Mouse (Mus musculus): ENCODE results near the gene Ltb4r2.

Gene Ltb4r2

DNA sequence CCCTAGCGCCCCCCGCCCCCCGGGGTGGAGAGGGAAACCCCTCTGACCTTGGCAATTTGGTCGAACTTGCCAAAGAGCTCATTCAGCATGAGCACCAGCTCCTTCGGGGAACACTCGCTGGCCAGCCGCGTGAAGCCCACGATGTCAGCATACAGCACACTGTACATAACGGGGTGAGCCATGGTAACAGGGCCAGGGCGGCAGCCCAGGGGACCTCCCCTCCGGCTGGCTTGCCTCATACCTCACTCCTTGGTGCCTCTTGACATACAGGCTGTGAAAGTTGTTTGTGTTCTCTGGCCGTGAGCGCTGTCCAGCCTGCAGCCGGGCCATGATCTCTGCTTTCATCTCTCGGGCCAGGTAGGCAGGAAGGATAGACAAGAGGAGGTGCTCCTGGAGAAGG, 18.4 kb downstream of the Ltb4r2 start:
- in situ Hi-C loops (cut with MboI; ENCODE audit: low sequenced_read_pairs), result no loop called here

DNA sequence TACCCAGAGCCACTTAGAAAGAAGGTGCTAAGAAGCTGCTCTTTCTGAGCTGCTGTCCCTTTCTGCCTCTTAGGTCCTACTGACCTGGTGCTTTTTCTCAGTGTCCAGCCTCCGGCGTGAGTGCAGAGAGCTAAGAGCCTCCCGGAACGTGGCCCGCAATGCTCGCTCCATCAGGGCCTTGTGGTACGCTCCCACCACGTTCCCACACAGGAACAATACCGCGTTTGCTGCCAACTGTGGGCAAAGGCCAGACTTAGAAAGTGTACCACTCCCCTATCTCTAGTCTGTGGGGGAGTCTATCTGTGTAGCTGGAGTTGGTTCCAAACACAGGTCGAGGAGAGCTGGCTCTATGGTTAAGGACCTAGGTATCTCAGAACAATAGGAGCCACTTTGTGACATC, 19.5 kb downstream of the Ltb4r2 start:
- in situ Hi-C loops (cut with MboI; ENCODE audit: low sequenced_read_pairs), result no loop called here

DNA sequence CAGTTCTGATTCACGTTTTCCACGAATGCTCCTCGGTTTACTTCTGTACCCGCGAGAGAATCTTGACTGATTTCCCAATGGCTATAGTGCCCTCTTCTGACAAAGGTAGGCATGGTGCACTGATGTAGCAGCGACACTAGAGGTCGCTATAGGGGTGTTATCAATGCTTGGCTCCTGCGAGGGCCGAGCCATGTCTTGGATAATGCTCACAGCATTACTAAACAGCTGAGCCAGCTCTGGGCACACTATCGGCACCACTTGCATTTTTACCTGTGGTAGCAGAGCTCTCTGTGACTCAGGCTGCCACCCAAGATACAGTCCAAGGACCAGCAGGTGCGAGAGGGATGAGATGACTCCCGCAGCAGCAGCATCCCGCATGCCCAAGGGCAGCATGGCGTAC, 20.1 kb downstream of the Ltb4r2 start:
- in situ Hi-C loops (cut with MboI; ENCODE audit: low sequenced_read_pairs), result no loop called here

DNA sequence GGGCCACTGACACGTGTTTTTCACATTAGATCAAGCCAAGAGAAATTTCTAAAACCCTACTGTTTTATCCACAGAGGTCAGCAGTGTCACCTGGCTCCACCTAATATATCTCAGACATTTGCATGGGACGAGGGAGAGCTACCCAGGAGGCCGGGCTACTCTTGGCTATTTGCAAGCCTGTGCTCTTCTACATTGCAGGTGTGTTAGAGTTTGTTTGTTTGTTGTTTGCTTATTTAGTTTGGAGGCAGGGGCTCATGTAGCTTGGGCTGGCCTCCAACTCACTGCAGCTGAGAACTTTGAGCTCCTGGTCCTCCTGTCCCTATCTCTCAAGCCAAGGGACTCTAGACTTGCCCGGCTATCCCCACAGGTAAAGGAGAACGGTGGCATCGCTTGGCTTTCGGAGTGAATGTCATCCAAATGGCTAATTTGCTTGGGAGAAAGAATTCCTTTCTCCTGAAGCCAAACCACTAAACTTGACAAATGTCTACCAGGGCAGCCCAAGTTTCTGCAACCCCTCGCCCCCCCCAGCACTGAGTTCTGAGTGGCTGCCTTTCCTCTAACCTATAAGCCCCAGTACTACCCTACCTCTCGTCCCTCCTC, 21.2 kb downstream of the Ltb4r2 start:
- in situ Hi-C loops (cut with MboI; ENCODE audit: low sequenced_read_pairs), result no loop called here

GRCm38 (mm10) chr14:55783171-55783957, 22.1 kb downstream of the Ltb4r2 start:
- in situ Hi-C loops (cut with MboI; ENCODE audit: low sequenced_read_pairs), result no loop called here

DNA sequence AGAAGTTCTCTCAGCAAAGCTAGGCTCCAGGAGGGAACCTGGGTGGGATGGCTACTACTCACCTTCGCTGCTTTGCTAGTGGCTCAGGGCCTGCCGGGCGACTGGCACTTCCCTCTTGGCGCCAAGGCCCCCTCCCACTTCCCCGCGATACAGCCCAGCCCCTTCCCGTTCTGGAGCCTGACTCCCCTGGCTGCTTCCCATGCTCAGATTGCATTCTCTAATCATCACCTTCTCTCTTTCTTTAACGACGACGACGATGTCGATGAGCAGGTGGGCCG, 22.7 kb downstream of the Ltb4r2 start, which contains the start of gene Adcy4:
Gene Adcy4, minus strand, starts transcription at position 138 of the 278 bp plus-strand sequence.
- in situ Hi-C loops (cut with MboI; ENCODE audit: low sequenced_read_pairs), result no loop called here

- in situ Hi-C loops (cut with MboI; ENCODE audit: low sequenced_read_pairs), result no loop called here
Measured at GRCm38 (mm10) chr14:55785195-55785594, 24.0 kb downstream of the Ltb4r2 start.

DNA sequence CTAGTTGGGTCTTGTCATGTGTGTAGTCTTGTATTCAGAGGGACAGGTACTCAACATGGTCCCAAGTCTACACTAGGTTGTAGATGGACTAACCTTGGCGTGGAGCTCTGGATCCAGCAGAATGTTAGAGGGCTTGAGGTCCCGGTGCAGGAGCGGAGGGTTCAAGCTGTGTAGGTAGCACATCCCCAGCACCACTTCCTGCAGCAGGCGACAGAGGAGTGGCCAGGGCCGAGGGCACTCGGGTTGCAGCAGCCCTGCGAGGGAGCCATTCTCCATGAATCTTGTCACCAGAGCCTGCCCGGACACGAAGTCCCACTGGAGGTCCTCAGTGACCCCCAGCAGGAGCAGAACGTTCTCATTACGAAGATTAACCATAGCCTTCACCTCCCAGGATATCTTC, 26.5 kb downstream of the Ltb4r2 start:
- in situ Hi-C loops (cut with MboI; ENCODE audit: low sequenced_read_pairs), result no loop called here

DNA sequence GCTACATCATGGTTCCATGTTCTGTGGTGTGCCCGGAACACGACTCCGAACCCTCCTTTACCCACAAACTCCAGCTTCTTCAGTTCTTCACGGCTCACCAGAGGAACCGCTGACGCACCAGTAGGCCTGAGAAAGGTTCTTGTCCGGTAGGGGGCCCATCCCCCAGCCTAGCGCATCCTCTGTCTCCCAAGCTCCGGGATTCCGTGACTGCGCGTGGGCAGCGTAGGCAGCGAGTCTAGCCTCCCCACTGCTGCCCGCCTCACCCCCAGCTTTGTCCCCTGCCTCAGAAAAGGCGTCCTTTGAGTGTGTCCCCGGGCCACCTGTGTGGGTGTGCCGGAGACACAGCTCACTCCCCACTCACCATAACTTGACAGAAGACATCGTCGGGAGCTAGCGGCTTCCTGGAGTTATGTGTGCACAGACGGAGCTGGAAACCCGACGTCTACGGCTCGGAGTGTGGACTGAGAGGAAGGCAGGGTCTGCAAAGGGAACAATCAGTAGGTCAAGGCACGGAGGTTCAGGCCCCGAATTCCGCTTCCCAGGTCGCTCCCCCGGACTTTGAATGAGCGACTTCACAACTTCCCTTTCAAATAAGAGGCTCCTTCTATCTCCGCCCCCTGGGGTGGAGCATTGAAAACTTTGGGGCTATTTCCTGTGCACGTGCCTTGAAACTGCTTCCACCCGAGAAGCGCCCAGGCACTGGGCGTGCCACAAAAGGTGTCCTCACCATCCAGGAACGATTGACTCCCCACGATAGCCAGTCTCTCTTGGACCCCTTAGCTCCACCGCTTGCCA, 27.2 kb downstream of the Ltb4r2 start, which contains the start of gene Ripk3:
Gene Ripk3, minus strand, starts transcription at position 610 of the 795 bp plus-strand sequence.
- in situ Hi-C loops (cut with MboI; ENCODE audit: low sequenced_read_pairs), result no loop called here

GRCm38 (mm10) chr14:55793461-55793860, 32.2 kb downstream of the Ltb4r2 start:
- in situ Hi-C loops (cut with MboI; ENCODE audit: low sequenced_read_pairs), result no loop called here

DNA sequence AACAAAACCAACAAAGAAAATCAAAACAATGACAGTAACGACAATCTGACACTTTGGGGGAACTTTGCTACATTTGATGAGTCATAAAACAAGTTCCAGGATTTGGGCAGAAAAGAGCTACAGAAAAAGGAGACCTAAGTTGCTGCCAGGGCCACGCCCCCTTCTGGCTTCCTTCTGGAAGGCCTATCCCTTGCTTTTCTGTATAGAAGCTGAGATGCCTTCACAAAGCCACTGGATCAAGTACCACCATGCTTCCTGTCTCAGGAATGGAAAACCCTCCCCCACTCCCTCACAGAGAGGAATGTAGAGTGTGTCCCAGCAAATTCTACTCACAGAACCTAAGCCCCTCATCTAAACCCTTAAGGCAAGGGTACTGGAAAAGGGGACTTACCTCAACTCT, 32.7 kb downstream of the Ltb4r2 start:
- in situ Hi-C loops (cut with MboI; ENCODE audit: low sequenced_read_pairs), result no loop called here

DNA sequence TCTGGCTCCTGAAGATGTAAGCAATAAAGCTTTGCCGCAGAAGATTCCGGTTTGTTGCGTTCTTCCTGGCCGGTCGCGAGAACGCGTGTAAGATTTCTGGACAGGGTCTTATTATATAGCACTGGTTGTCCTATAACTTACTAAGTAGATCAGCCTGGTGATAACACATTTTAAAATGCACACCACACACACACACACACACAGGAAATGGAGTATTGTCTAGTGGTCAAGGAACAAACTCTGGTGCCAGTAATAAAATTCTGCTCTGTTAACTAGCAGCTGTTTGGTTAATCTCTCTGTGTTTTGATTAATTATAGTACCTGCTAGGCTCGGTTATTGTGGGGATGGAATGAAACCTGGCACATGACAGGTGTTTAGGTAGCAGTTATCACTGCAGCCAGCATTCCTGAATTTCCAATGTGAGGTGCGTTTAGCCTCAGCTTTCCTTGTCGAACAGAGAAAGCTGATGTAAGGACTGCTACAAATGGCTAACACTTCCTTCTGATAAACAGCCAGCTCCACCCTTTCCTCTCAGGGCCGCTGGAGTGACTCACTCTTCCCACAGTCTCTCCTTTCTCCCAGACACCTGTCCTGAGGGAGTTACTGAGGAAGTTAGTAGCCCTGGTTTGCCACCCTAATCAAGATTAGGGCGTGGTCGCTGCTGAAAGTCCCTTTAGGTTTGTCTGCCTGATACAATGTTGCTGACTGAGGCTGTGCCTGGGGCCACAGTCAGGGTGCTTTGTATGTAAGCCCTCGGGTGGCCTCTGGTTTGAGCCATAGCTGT, 34.3 kb downstream of the Ltb4r2 start:
- in situ Hi-C loops (cut with MboI; ENCODE audit: low sequenced_read_pairs), result no loop called here

All from CH12F3 (cell line).